Mouse (Mus musculus) left cerebral cortex, postnatal 4 days (tissue): ENCODE measurements around the gene Ndufaf1. TPM values are rescaled to one million over a fixed set of nuclear protein-coding genes. Genes with fewer than 3 reads are reported as not detected.

Experiments
- DNase-seq: peaks from one replicate; pipeline ENCODE4 v3.0.0-alpha.2; 2022
- intact Hi-C: fragments of 180-260 bp; cut with DNase I; formaldehyde crosslinking; loops from one replicate; pipeline ENCODE4 v1.15.1; 2025
- total RNA-seq, 2 experiments: library from RNA; stranded (reverse); gene quantifications; 2 replicates each; pipeline ENCODE4 v1.2.3; 2021

The Ndufaf1 gene
- total RNA-seq, 2 experiments from 2014 or later: 22.0 to 25.0 TPM

GRCm38 (mm10) chr2:119618199-119618982 lies 44.2 kb downstream of the Ndufaf1 start, which contains the start of the genes Nusap1 and Oip5:
Gene Nusap1 (plus strand): TSS chr2:119618298.
Gene Oip5 (minus strand): TSS chr2:119618469.
- intact Hi-C loops: no loop called here
- peak; percentile 95 for DNase-seq

GRCm38 (mm10) chr2:119617841-119618198 lies 44.8 kb downstream of the Ndufaf1 start:
- intact Hi-C loops: no loop called here
- DNase-seq: no peak

- DNase-seq: no peak
- intact Hi-C loops: no loop called here
Measured at GRCm38 (mm10) chr2:119607023-119607422, 55.6 kb downstream of the Ndufaf1 start.

Other genes starting within 250 kb of the Ndufaf1 start
- gene Ino80, start 185.1 kb downstream of the Ndufaf1 start, total RNA-seq: 10 to 100 TPM; 20.9 to 23.7 TPM
- 1 to 10 TPM in 1 of 2 experiments, under 1 TPM in 1; 0.85 to 1.6 TPM for gene Exd1, start 115.2 kb downstream of the Ndufaf1 start, total RNA-seq
- gene Chp1, start 115.1 kb downstream of the Ndufaf1 start, total RNA-seq: 10 to 100 TPM; 77.2 to 81.3 TPM
- 1 to 10 TPM; 4.6 to 4.8 TPM for gene Nusap1, start 44.5 kb downstream of the Ndufaf1 start, total RNA-seq
- gene Oip5, start 44.4 kb downstream of the Ndufaf1 start, total RNA-seq: 1 to 10 TPM; 2.4 to 2.8 TPM
- 10 to 100 TPM; 65.7 to 69.5 TPM for gene Rtf1, start 12.2 kb upstream of the Ndufaf1 start, total RNA-seq
- 10 to 100 TPM; 15.1 to 19.5 TPM for gene Itpka, start 79.5 kb upstream of the Ndufaf1 start, total RNA-seq
- gene Ltk, start 97.6 kb upstream of the Ndufaf1 start, total RNA-seq: 1 to 10 TPM; 1.3 to 2.3 TPM
- 10 to 100 TPM; 17.6 to 18.4 TPM for gene Rpap1, start 124.7 kb upstream of the Ndufaf1 start, total RNA-seq
- 10 to 100 TPM; 40.9 to 50.9 TPM for gene Tyro3, start 134.9 kb upstream of the Ndufaf1 start, total RNA-seq
- 10 to 100 TPM; 74.8 to 75.1 TPM for gene Mga, start 234.4 kb upstream of the Ndufaf1 start, total RNA-seq